Mouse (Mus musculus) olfactory bulb, adult 2 months (tissue): Measurements from ENCODE around the gene Mrps15.

Experiments used
- CTCF ChIP-seq: fragments of 200-500 bp; IDR thresholded peaks from 2 replicates; pipeline ENCODE4 v1.5.1; 2012; ENCODE audit warnings: low read depth, mild to moderate bottlenecking, low read length, moderate library complexity; ENCODE audit not compliant: insufficient read depth
- POLR2A ChIP-seq: fragments of 200-500 bp; IDR thresholded peaks from 2 replicates; pipeline ENCODE4 v1.6.1; 2012; ENCODE audit warnings: mild to moderate bottlenecking, low read depth, low read length, moderate library complexity; ENCODE audit not compliant: insufficient read depth

- TF ChIP-seq POLR2A (no peak), CTCF (no peak)
Measured at GRCm38 (mm10) chr4:126035413-126035812, 11.3 kb upstream of the Mrps15 start.
